Mouse (Mus musculus) MEL (cell line): ENCODE measurements around the gene Nol7.

Experiments
- CTCF ChIP-seq, 3 experiments: IDR thresholded peaks in 2 of 3; conservative IDR thresholded peaks in 1 of 3; 2 replicates each; pipeline ENCODE4 v1.5.1; 2011 to 2012; ENCODE audit warnings: low read length in 3 of 3, low read depth in 2 of 3, mild to moderate bottlenecking in 2 of 3, improper control_type of control experiment in 1 of 3, inconsistent platforms in 1 of 3, mixed read lengths in 1 of 3, moderate library complexity in 1 of 3; ENCODE audit not compliant: control insufficient read depth in 1 of 3, insufficient read depth in 1 of 3, poor library complexity in 1 of 3, severe bottlenecking in 1 of 3
- GABPA ChIP-seq: IDR thresholded peaks from 2 replicates; pipeline ENCODE4 v1.6.1; 2012; ENCODE audit warnings: low read depth, mild to moderate bottlenecking, inconsistent platforms, low read length, improper control_type of control experiment, moderate library complexity
- GATA1 ChIP-seq: IDR thresholded peaks from 2 replicates; pipeline ENCODE4 v1.6.1; 2011; ENCODE audit warnings: low read depth, low read length, improper control_type of control experiment
- MEF2A ChIP-seq: IDR thresholded peaks from 2 replicates; pipeline ENCODE4 v1.6.1; 2014; ENCODE audit warnings: low read depth, mild to moderate bottlenecking, inconsistent platforms, low read length, improper control_type of control experiment; ENCODE audit not compliant: poor library complexity, insufficient replicate concordance, severe bottlenecking; ENCODE audit errors: extremely low read depth
- MXI1 ChIP-seq: IDR thresholded peaks from 2 replicates; pipeline ENCODE4 v1.6.1; 2011; ENCODE audit warnings: mild to moderate bottlenecking, low read depth, low read length, improper control_type of control experiment
- MYB ChIP-seq: IDR thresholded peaks from 2 replicates; pipeline ENCODE4 v1.6.1; 2011; ENCODE audit warnings: mild to moderate bottlenecking, low read depth, low read length, improper control_type of control experiment
- NRF1 ChIP-seq: IDR thresholded peaks from 2 replicates; pipeline ENCODE4 v1.6.1; 2014; ENCODE audit warnings: low read depth, mild to moderate bottlenecking, inconsistent platforms, low read length, improper control_type of control experiment, moderate library complexity; ENCODE audit not compliant: poor library complexity, insufficient read depth, severe bottlenecking
- POLR2A ChIP-seq, 2 experiments: IDR thresholded peaks; 2 replicates each; pipeline ENCODE4 v1.6.1; 2011 to 2012; ENCODE audit warnings: low read length in 2 of 2, mild to moderate bottlenecking in 2 of 2, control low read depth in 1 of 2, improper control_type of control experiment in 1 of 2, low read depth in 1 of 2, moderate library complexity in 1 of 2; ENCODE audit not compliant: control insufficient read depth in 1 of 2, insufficient read depth in 1 of 2, poor library complexity in 1 of 2
- RAD21 ChIP-seq: IDR thresholded peaks from 2 replicates; pipeline ENCODE4 v1.6.1; 2011; ENCODE audit warnings: mild to moderate bottlenecking, low read depth, low read length, improper control_type of control experiment
- TBP ChIP-seq: IDR thresholded peaks from 2 replicates; pipeline ENCODE4 v1.8.0; 2011; ENCODE audit warnings: low read depth, low read length, improper control_type of control experiment
- TCF12 ChIP-seq: IDR thresholded peaks from 2 replicates; pipeline ENCODE4 v1.6.1; 2014; ENCODE audit warnings: low read depth, mild to moderate bottlenecking, inconsistent platforms, low read length, improper control_type of control experiment, moderate library complexity

- no peak for TF ChIP-seq GATA1
- TF ChIP-seq MXI1 = no peak
- no peak for TF ChIP-seq CTCF (IDR thresholded peaks at IDR 0.05 in 2 of 3, conservative IDR thresholded peaks at IDR 0.05 in 1 of 3; ENCODE audit: control insufficient read depth in 1 of 3, insufficient read depth in 1 of 3, low read depth in 2 of 3, low read length in 3 of 3, poor library complexity in 1 of 3, severe bottlenecking in 1 of 3)
- no peak for TF ChIP-seq POLR2A (IDR thresholded peaks at IDR 0.05; ENCODE audit: control insufficient read depth in 1 of 2, insufficient read depth in 1 of 2, low read depth in 1 of 2, low read length in 2 of 2, poor library complexity in 1 of 2)
- no peak for TF ChIP-seq TCF12
- TF ChIP-seq RAD21 = no peak
- TF ChIP-seq GABPA = no peak
- TF ChIP-seq MEF2A = no peak
- TF ChIP-seq TBP = no peak
- peak; percentile 71; the same call in 1 of the 2 replicates for TF ChIP-seq NRF1
- no peak for TF ChIP-seq MYB
These were observed 392 bp upstream of the Nol7 start for GRCm38 (mm10) chr13:43397700-43398296.
